Mouse (Mus musculus) common myeloid progenitor, adult 5-6 weeks (primary cell): ENCODE data around the gene Rbfox3. TPM values are rescaled to one million over a fixed set of nuclear protein-coding genes. Genes with fewer than 3 reads are reported as not detected.

Experiments used
- total RNA-seq: library from RNA; stranded (forward); fragments of 200-1000, 187-1606 nt; gene quantifications from 2 replicates; pipeline ENCODE4 v1.2.3, GENCODE M21; 2017

Gene Rbfox3
- total RNA-seq, 1 experiment from 2014 or later, result not detected

Other genes starting within 250 kb of the Rbfox3 start
- not detected in 2 replicates for gene Enpp7, start 76.6 kb upstream of the Rbfox3 start, total RNA-seq
- 7.3 and 8.3 TPM in 2 replicates for gene Cbx2, start 111.4 kb upstream of the Rbfox3 start, total RNA-seq
- gene Cbx8, start 129.4 kb upstream of the Rbfox3 start, total RNA-seq, result 1.4 and 2.5 TPM in 2 replicates
- 11.3 and 24.6 TPM in 2 replicates for gene Cbx4, start 174.6 kb upstream of the Rbfox3 start, total RNA-seq